Mouse (Mus musculus) urinary bladder, adult 2 months (tissue): ENCODE data around the gene Edar. TPM values are rescaled to one million over a fixed set of nuclear protein-coding genes. Genes with fewer than 3 reads are reported as not detected.
"Not testable (repeated sequence)": the region's sequence is repeated elsewhere in the genome, so short reads cannot be mapped to it uniquely, and the experiment has no call there.

Experiments
- DNase-seq: peaks from one replicate; pipeline ENCODE4 v3.0.0; 2022; ENCODE audit warnings: low spot score
- polyA plus RNA-seq: library from polyadenylated mRNA; depleted of rRNA; stranded (reverse); fragments of >200 nt; gene quantifications from 2 replicates; pipeline ENCODE4 v1.2.3, GENCODE M21; 2012; rRNA removed

Gene Edar
- 1.4 and 1.5 TPM in 2 replicates for polyA plus RNA-seq

DNA sequence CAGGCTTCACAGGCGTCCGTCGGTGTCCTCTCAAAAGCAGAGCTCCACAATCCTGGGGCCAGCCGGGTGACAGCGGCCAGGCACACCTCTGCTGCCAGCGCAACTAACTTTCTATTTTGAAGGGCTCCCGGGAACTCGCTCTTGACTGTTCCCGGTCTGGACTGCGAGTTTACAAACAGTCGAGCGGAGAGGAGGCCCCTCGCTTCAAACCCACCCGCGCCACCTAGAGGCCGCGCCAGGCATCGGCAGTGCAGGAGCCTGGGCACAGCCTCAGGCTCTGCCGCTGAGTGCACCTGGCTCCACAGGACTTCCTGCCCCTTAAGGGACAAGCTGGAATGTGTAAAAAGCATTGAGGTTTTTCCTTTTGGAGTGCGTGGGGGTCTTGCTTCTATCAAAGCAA is at the start of gene Edar:
TSS of gene Edar (minus strand) at position 122 of the 400 bp plus-strand sequence.
- DNase-seq, result peak; percentile 69

GRCm38 (mm10) chr10:58718110-58718509 is 42.7 kb upstream of the Edar start, which contains the start of gene Gm17542:
Gene Gm17542 (minus strand): TSS chr10:58718210.
- not testable (repeated sequence) for DNase-seq

DNA sequence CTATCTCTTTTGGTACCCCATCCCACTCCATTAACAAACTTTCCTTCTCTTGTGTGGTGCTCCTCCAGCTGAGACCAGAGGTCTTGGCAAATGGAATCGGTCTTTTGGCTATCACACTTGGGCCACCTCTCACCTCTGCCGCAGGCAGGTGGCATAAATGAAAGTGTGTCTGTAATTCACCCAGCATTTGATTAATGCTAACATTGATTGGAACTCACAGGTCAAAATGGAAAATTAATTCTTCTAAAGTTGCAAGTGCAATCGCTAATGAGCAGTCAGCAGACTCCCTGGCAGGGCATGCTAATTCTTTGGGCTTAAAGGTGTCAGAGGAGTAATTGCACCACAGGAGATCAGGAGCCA is 39.3 kb upstream of the Edar start:
- DNase-seq, result no peak

DNA sequence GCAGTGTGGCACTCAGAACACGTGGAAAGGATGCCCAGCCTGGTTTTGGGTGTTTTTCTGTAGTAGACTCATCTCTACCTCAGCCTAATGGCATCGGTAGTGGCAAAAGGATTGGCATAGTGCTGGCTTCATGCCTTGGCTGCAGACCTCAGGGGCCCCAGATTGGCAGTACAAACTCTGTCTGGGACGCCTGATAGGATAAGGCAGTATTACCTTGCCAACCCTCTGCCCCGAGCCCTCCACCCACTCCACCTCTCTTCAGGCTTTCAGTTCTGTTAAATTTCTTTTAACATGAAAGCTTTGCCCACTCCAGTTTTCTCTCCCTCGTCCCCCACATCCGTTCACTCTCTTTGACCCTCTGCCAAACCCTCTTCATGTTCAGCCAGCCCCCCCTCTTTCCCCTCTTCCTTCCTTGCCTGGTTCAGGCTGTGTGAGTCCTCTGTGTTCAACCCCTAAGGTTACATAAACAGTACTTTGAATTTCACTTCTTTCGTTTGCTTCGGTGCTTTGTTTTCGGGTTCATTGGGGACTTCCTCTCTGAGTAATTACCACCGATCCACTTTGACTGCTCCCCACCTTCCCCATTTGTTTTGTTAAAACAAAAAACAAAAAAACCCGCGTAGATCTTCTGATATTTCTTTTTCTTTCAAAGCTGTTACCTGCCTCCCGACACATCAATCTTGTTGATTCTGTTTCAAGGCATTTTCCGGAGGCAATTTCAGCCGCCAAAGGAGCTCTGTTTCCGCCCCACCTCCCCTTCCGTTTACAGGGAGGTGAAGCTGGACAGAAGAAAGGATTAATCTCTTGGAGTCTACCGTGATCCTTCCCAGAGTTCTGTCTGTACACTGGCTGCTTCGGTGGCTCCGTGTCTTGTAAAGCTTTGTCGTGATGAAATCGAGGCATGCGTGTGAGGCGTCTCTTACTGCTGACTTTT is 38.7 kb upstream of the Edar start:
- no peak for DNase-seq

DNA sequence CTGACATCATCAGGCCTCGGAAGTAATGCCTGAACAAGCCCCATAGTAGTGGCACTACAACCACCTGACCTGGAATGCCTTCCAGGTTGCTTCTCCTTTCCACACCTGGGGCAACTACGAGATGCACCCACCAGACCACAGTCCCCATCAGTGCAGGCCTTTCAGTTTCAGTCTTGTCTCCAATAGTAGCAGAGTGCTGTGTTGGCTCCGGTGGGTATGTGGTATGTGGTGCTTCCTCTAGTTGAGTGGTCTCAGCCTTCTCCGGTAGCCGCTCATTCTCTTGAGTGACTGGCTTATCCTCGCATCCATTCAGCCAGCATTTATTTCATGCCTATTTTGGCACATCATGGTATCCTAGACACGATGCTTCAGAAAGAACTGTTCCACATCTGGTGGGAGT is 37.8 kb upstream of the Edar start:
- no peak for DNase-seq

DNA sequence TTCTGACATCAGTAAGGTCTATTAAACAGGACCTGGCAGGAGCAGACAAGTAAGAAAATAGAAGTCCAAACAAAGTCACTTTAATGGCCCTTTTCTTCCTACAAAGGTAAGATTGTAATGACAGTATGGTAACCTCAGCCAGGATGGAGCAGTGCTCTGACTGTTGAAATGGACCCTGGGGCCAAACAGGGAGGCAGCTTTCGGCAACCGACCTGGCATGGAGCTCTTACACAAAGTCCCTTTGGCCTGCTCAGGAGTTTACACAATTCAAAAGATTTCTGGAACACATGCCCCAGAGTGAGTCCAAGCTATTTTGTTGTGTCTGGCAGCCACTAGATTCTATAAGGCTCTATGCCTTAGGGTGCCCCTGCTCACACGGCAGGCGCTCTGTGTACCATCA is 33.6 kb upstream of the Edar start:
- no peak for DNase-seq

DNA sequence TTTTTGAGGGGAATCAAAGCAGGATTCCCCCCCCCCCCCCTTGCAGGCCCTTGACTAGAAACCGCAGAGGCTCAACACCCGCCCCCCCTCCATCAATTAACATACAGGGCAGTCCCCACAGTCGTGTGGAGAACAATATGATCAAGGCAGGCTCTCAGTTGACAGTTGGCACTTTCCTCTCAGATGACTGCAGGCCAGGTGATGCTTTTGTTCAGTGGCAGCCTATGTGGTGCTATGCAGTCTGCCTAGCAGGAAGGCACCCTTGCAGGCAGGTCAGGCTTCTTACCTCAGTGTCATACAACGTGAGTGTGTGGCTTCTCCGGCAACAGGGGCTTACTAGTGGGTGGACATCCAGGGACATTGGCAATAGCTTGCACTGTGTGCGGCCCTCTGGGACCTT is 25.1 kb upstream of the Edar start:
- DNase-seq, result no peak

DNA sequence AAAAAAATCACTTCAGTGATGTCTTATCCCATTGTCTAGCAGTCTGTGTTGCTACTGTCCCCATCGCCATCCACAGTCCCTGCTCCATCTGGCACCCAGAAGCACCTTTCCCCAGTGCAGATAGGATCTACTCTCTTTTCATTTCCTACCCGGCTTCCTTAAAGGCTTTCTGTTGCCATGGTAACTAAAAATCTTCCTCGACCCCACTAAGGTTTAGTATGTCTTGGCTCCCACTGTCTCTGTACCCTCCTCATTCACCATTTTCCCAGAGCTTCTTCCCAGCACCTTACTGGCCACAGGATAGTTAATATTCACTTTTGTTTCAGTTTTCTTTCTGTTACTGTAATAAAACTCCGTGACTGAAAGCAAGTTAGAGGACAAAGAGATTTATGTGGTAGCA is 24.7 kb upstream of the Edar start:
- no peak for DNase-seq

- no peak for DNase-seq
These were observed 23.5 kb upstream of the Edar start for GRCm38 (mm10) chr10:58698955-58699354.

DNA sequence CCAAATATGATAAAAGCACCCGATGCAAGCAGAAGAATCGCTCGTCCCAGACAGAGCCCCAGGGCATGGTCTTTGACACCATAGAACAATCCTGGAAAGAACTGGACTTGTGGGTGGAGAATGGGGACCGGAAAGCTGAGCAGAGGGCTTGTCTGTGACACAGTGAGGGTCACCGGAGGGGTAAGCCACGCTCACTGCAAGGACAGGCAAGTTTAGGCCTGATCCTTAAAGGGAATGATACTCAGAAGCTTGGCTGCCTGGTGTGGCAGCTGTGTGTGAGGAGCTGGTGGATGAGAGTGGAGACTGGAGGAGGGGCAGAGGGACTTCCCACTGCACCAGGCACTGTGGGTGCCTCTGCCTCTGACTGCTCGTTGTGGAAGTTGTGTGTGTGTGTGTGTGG is 15.6 kb upstream of the Edar start:
- no peak for DNase-seq

GRCm38 (mm10) chr10:58679298-58679697 is 3.8 kb upstream of the Edar start:
- DNase-seq, result no peak

DNA sequence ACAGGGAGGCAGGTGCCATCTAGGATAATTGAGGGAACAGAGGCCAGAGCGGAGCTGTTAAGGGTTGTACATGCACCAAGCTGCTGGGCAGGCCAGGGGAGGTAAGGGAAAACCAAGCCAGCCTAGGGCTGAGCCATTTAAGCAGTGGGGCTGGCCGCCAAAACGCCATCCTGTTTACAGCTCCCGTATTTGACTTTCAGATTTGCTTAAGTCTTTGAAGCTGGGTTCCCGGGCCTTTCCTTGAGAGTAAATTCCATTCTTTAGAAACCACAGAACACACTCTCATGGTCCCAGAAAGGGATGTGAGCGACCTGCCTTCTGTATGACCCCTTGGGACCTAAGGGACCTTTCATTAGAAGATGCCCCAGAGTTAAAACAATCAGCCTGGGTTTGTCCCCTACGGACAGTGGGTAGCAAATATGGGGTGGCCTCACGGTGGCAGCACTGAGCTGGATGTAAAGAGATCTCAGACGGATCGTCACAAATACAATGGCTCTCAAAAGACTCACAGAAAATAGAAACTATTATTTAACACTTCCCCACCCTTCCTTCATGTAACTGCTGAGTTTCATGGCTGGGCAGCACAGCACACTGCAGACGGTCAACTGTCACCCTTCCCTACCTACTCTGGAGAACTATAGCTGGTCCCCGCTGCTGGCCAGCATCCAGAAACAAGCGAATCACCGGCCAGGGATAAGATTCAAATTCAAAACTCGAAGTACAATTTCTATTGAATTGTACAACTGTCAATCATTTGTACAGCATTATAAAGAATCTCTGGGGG is 2.0 kb downstream of the Edar start:
- peak; percentile 61 for DNase-seq

GRCm38 (mm10) chr10:58672557-58673277 is 2.7 kb downstream of the Edar start:
- no peak for DNase-seq

DNA sequence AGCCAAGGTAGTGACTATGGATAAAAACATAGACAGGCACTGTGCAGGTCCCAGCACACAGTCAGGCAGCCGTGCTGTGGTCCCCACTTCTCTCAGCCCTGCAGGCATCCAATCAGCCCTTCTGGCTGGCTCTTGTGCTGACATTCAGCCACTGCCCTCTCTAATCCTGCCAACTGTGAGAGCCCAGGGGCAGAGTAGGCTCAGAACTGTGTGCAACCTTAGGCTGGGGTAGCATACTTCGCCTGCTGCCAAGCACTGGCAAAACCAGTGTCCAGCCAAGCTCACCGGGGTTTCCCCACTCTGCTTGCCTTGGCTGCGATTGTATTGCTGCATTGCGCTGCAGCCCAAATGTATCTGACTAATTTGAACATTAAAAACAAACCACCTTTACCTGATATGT is 11.6 kb downstream of the Edar start:
- DNase-seq, result no peak

DNA sequence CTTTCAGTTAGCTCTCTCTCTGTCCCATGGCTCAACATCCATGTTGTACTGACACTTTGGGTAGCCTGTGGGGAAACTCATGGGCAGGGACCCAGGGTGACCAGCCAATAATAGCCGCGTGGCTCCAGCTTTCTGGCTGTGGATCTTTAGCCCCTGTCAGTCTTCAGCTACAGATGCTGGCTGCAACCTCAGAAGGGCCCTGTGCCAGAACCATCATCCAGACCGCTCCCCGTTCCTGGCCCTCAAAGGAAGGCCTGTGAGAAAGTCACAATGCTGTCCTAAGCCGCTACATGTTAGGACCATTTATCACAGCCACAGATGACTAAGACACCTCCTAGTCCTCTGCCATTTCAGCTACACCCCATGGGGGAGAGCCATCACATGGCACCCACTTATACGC is 12.0 kb downstream of the Edar start:
- DNase-seq, result no peak

DNA sequence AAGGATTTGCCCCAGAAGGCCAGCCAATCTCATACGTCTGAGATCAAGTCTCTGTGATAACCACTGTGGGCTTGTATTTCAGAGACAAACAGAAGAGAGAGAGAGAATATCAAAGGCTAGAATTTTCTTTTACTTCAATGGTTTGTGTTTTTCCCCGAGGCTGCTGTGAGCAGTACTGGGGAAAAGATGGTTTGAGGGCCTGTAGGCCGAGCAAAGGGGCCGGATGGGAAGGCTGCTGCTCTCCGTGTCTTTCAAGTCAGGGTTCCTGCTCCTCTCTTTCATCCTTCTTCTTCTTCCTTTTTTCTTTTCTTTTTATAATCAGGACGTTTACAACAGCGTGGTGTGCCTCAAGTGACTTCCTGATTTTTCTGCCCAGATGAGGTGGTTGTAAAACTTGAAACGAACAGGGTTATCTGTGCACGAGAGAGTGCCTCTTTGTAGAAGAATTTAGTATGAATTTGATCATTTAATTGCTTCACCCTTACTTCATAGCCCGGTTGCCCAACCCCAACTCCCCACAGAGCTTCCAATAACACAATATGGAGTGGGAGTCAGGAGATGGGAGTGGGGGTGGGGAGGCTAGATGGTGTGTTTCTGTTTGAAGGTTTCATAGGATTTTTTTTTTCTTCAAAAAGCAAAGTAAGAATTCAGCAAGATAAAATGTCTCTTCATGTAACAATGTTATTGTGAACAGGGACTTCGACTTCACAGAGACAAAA is 16.0 kb downstream of the Edar start:
- no peak for DNase-seq

DNA sequence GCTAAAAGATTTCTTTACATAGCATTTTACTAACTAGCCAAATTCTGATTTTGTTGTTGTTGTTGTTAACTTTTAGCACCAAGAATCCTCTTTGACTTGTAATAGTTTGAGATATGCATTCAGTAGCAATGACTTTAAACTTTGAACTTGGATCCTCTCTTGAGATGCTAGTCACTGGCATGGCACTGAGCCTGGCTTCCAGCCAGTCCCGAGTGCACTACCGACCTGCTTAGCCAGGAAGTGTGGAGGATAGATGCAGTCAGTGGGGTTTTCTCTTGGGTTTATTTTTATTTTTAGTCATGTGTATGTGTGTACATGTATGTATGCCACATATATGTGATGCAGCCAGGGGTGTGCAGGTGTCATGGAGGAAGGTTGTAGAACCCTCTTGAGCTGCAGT is 17.7 kb downstream of the Edar start:
- no peak for DNase-seq

DNA sequence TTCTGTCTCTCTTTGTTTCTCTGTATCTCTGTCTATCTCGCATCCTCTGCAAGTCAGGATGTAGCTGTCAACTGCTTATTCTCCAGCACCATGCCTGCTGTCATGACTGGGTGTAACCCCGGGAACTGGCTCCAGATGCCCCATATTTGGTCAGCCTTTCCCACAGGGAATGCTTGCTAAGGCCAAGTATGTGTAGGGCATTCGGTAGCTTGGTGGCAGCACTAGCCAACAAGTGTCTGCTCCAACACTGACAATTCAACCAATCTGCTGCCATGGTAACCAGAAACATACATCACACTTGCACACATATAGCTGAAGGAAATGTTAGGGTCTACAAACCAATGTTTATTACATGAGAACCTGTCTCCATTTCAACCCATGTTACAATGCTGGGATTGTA is 21.8 kb downstream of the Edar start:
- DNase-seq, result no peak

GRCm38 (mm10) chr10:58652418-58653394 is 22.7 kb downstream of the Edar start:
- no peak for DNase-seq

DNA sequence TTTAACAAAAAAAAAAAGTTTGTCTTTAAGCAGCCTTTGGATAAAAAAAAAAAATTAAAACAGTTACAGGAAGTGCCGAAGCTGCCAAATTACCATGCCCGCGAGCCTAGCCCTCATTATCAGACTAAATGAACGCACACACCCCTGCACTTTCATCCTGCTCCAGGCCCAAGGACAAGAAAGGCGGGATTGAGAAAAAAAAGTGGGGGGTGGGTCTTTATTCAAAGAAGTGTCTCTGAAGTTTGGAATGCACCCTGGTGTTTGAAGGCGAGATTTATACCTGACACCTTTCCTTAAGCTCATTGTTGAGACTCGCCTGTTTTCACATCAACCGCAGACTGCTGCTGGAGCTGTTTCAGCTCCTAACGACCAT is 23.4 kb downstream of the Edar start:
- DNase-seq, result no peak
